Mouse (Mus musculus): ENCODE data around the gene Scgn. TPM values are rescaled to one million over a fixed set of nuclear protein-coding genes. Genes with fewer than 3 reads are reported as not detected.

The Scgn gene
- polyA plus RNA-seq, 1 experiment from 2014 or later: 0.99 TPM

GRCm38 (mm10) chr13:23928637-23929036, 62.4 kb downstream of the Scgn start:
- WGBS: 76% methylated on average over 3 of the region's 3 CpGs

GRCm38 (mm10) chr13:23925792-23926191, 65.2 kb downstream of the Scgn start:
- no peak for ATAC-seq (ENCODE audit: low read depth)
- H3K4me1 ChIP-seq (ENCODE audit: control insufficient read depth, insufficient read depth, low read length): no peaks in the 10 kb centered on the region
- H3K4me3 ChIP-seq (ENCODE audit: low read depth, low read length): no peak overlapping the region
- 50% methylated on average over 2 of the region's 2 CpGs for WGBS
- no peak overlapping the region for H3K9ac ChIP-seq (replicated peaks; ENCODE audit: low read depth, low read length)
- no peak overlapping the region for H3K4me2 ChIP-seq (ENCODE audit: low read depth, low read length)
- H3K27ac ChIP-seq (ENCODE audit: low read depth, low read length): no peak overlapping the region
- H3K36me3 ChIP-seq (ENCODE audit: control insufficient read depth, insufficient read depth, low read length): no peaks in the 10 kb centered on the region
- no peaks in the 10 kb centered on the region for H3K9me3 ChIP-seq (ENCODE audit: control insufficient read depth, low read length)
- no peaks in the 10 kb centered on the region for H3K27me3 ChIP-seq (ENCODE audit: control insufficient read depth, insufficient read depth, low read length)

More at GRCm38 (mm10) chr13:23928637-23929036, 62.4 kb downstream of the Scgn start:
- no peak overlapping the region for H3K4me2 ChIP-seq (ENCODE audit: low read depth, low read length)
- no peak for ATAC-seq (ENCODE audit: low read depth)
- H3K9me3 ChIP-seq (ENCODE audit: control insufficient read depth, low read length): no peaks in the 10 kb centered on the region
- H3K27ac ChIP-seq (ENCODE audit: low read depth, low read length): no peak overlapping the region
- no peak overlapping the region for H3K4me3 ChIP-seq (ENCODE audit: low read depth, low read length)
- no peaks in the 10 kb centered on the region for H3K36me3 ChIP-seq (ENCODE audit: control insufficient read depth, insufficient read depth, low read length)
- H3K27me3 ChIP-seq (ENCODE audit: control insufficient read depth, insufficient read depth, low read length): no peaks in the 10 kb centered on the region
- H3K4me1 ChIP-seq (ENCODE audit: control insufficient read depth, insufficient read depth, low read length): no peaks in the 10 kb centered on the region
- H3K9ac ChIP-seq (replicated peaks; ENCODE audit: low read depth, low read length): no peak overlapping the region

DNA sequence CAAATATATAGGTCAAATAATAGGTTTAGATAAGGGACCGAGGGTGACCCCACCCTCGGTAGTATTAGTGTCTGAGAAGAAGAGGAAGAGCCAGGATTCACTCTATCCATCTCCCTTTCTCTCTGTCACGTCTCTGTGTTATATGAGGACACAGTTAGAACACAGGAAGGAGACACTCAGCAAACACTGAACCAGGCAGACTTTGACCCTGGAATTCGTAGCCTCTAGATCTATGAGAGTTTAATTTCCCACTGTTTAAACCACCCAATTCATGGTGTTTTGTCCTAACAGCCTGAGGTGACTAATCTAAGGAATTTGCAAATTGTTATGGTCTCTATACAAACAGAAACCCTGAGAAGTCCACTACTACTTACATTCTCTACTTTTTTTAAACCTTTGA, 73.3 kb downstream of the Scgn start:
- Histone ChIP-seq H3K27me3 (ENCODE audit: control insufficient read depth, insufficient read depth, low read length) (no peaks in the 10 kb centered on the region), H3K9me3 (ENCODE audit: control insufficient read depth, low read length) (no peaks in the 10 kb centered on the region), H3K27ac (ENCODE audit: low read depth, low read length) (no peak overlapping the region), H3K4me3 (ENCODE audit: low read depth, low read length) (no peak overlapping the region), H3K4me2 (ENCODE audit: low read depth, low read length) (no peak overlapping the region), H3K9ac (replicated peaks; ENCODE audit: low read depth, low read length) (no peak overlapping the region), H3K36me3 (ENCODE audit: control insufficient read depth, insufficient read depth, low read length) (no peaks in the 10 kb centered on the region), H3K4me1 (ENCODE audit: control insufficient read depth, insufficient read depth, low read length) (no peaks in the 10 kb centered on the region)
- WGBS: 79% methylated on average over 4 of the region's 4 CpGs
- no peak for ATAC-seq (ENCODE audit: low read depth)

DNA sequence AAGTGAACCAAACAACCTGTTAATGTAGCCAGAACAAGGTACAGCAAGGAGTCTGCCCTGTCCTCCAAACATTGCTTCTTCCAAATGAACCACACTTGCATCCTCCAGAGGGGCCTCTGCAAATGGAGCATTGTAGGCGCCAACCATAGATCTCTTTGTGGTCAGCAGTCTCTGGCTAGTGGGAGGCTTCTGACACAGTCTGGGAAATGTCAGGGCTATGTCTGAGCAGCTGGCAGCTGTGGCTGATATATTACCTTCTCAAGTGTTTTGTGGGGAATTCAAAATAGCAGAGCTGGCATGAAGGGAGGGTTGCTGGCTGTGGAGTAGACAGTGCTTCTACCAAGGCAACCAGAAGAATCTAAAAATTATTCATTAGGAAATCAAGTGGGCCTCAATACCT, 74.9 kb downstream of the Scgn start:
- no peaks in the 10 kb centered on the region for H3K27me3 ChIP-seq (ENCODE audit: control insufficient read depth, insufficient read depth, low read length)
- no peaks in the 10 kb centered on the region for H3K36me3 ChIP-seq (ENCODE audit: control insufficient read depth, insufficient read depth, low read length)
- H3K9me3 ChIP-seq (ENCODE audit: control insufficient read depth, low read length): no peaks in the 10 kb centered on the region
- 73% methylated on average over 1 of the region's 1 CpGs for WGBS
- no peaks in the 10 kb centered on the region for H3K4me1 ChIP-seq (ENCODE audit: control insufficient read depth, insufficient read depth, low read length)
- no peak overlapping the region for H3K4me2 ChIP-seq (ENCODE audit: low read depth, low read length)
- peak; percentile 28; the same call in 1 of the 2 replicates for ATAC-seq (ENCODE audit: low read depth)
- H3K9ac ChIP-seq (replicated peaks; ENCODE audit: low read depth, low read length): no peak overlapping the region
- H3K4me3 ChIP-seq (ENCODE audit: low read depth, low read length): no peak overlapping the region
- no peak overlapping the region for H3K27ac ChIP-seq (ENCODE audit: low read depth, low read length)

GRCm38 (mm10) chr13:23914376-23915167, 76.4 kb downstream of the Scgn start, which contains the start of gene Slc17a4:
Gene Slc17a4 (minus strand): TSS chr13:23915009.
- Histone ChIP-seq H3K4me2 (ENCODE audit: low read depth, low read length) (no peak within 1 kb of the TSS), H3K36me3 (ENCODE audit: control insufficient read depth, insufficient read depth, low read length) (no peaks in the 10 kb centered on the region), H3K9me3 (ENCODE audit: control insufficient read depth, low read length) (no peaks in the 10 kb centered on the region), H3K9ac (replicated peaks; ENCODE audit: low read depth, low read length) (no peak within 1 kb of the TSS), H3K27ac (ENCODE audit: low read depth, low read length) (no peak within 1 kb of the TSS), H3K27me3 (ENCODE audit: control insufficient read depth, insufficient read depth, low read length) (no peaks in the 10 kb centered on the region), H3K4me3 (ENCODE audit: low read depth, low read length) (no peak within 1 kb of the TSS), H3K4me1 (ENCODE audit: control insufficient read depth, insufficient read depth, low read length) (no peaks in the 10 kb centered on the region)
- no peak for ATAC-seq (ENCODE audit: low read depth)
- 64% methylated on average over 9 of the region's 9 CpGs for WGBS

DNA sequence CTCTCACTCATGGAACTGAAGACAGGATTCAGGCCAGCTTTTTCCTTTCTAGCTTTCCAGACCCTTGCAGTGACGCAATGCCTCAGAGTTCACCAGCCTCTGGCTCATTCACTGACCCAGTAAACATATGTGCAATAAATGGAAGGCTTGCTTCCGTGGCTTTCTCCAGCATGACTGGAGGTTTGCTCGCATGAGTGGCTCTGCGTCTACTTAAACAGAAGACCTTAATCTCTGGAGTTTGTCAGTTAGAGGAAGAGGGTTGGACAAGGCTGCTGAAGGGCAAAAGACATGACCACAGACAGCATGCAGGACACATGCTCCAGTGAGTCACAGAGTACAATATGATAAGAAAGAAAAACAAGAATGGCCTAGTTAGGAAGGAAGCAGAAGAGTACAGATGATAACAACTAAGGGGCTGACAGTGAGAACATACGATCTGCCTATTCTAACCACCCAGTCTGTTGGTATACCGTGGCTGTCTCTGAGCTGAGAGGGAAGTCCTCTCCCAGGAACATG, 77.2 kb downstream of the Scgn start:
- Histone ChIP-seq H3K4me1 (ENCODE audit: control insufficient read depth, insufficient read depth, low read length) (no peaks in the 10 kb centered on the region), H3K4me3 (ENCODE audit: low read depth, low read length) (no peak overlapping the region), H3K9ac (replicated peaks; ENCODE audit: low read depth, low read length) (no peak overlapping the region), H3K27ac (ENCODE audit: low read depth, low read length) (no peak overlapping the region), H3K27me3 (ENCODE audit: control insufficient read depth, insufficient read depth, low read length) (no peaks in the 10 kb centered on the region), H3K4me2 (ENCODE audit: low read depth, low read length) (no peak overlapping the region), H3K9me3 (ENCODE audit: control insufficient read depth, low read length) (no peaks in the 10 kb centered on the region), H3K36me3 (ENCODE audit: control insufficient read depth, insufficient read depth, low read length) (no peaks in the 10 kb centered on the region)
- no peak for ATAC-seq (ENCODE audit: low read depth)
- WGBS: 40% methylated on average over 6 of the region's 6 CpGs

- no peak overlapping the region for H3K9ac ChIP-seq (replicated peaks; ENCODE audit: low read depth, low read length)
- no peak overlapping the region for H3K27ac ChIP-seq (ENCODE audit: low read depth, low read length)
- no peak overlapping the region for H3K4me3 ChIP-seq (ENCODE audit: low read depth, low read length)
- ATAC-seq (ENCODE audit: low read depth): no peak
- no peaks in the 10 kb centered on the region for H3K27me3 ChIP-seq (ENCODE audit: control insufficient read depth, insufficient read depth, low read length)
- no peaks in the 10 kb centered on the region for H3K4me1 ChIP-seq (ENCODE audit: control insufficient read depth, insufficient read depth, low read length)
- 86% methylated on average over 5 of the region's 5 CpGs for WGBS
- H3K4me2 ChIP-seq (ENCODE audit: low read depth, low read length): no peak overlapping the region
- H3K9me3 ChIP-seq (ENCODE audit: control insufficient read depth, low read length): no peaks in the 10 kb centered on the region
- H3K36me3 ChIP-seq (ENCODE audit: control insufficient read depth, insufficient read depth, low read length): no peaks in the 10 kb centered on the region
Measured at GRCm38 (mm10) chr13:23911335-23911734, 79.7 kb downstream of the Scgn start.

GRCm38 (mm10) chr13:23910121-23910520, 80.9 kb downstream of the Scgn start:
- ATAC-seq (ENCODE audit: low read depth): no peak
- WGBS: 87% methylated on average over 5 of the region's 5 CpGs

GRCm38 (mm10) chr13:23906906-23907305, 84.1 kb downstream of the Scgn start:
- no peaks in the 10 kb centered on the region for H3K9me3 ChIP-seq (ENCODE audit: control insufficient read depth, low read length)
- H3K4me1 ChIP-seq (ENCODE audit: control insufficient read depth, insufficient read depth, low read length): no peaks in the 10 kb centered on the region
- no peak overlapping the region for H3K4me3 ChIP-seq (ENCODE audit: low read depth, low read length)
- H3K27ac ChIP-seq (ENCODE audit: low read depth, low read length): no peak overlapping the region
- H3K36me3 ChIP-seq (ENCODE audit: control insufficient read depth, insufficient read depth, low read length): no peaks in the 10 kb centered on the region
- no peaks in the 10 kb centered on the region for H3K27me3 ChIP-seq (ENCODE audit: control insufficient read depth, insufficient read depth, low read length)
- H3K4me2 ChIP-seq (ENCODE audit: low read depth, low read length): no peak overlapping the region
- WGBS: 95% methylated on average over 5 of the region's 5 CpGs
- no peak for ATAC-seq (ENCODE audit: low read depth)
- no peak overlapping the region for H3K9ac ChIP-seq (replicated peaks; ENCODE audit: low read depth, low read length)

More at GRCm38 (mm10) chr13:23910121-23910520, 80.9 kb downstream of the Scgn start:
- H3K4me3 ChIP-seq (ENCODE audit: low read depth, low read length): no peak overlapping the region
- H3K4me1 ChIP-seq (ENCODE audit: control insufficient read depth, insufficient read depth, low read length): no peaks in the 10 kb centered on the region
- no peaks in the 10 kb centered on the region for H3K9me3 ChIP-seq (ENCODE audit: control insufficient read depth, low read length)
- no peak overlapping the region for H3K27ac ChIP-seq (ENCODE audit: low read depth, low read length)
- no peaks in the 10 kb centered on the region for H3K27me3 ChIP-seq (ENCODE audit: control insufficient read depth, insufficient read depth, low read length)
- no peak overlapping the region for H3K9ac ChIP-seq (replicated peaks; ENCODE audit: low read depth, low read length)
- H3K4me2 ChIP-seq (ENCODE audit: low read depth, low read length): no peak overlapping the region
- no peaks in the 10 kb centered on the region for H3K36me3 ChIP-seq (ENCODE audit: control insufficient read depth, insufficient read depth, low read length)
